Mouse (Mus musculus) limb, embryonic 14.5 days (tissue): ENCODE data around the gene Dlg2. TPM values are rescaled to one million over a fixed set of nuclear protein-coding genes. Genes with fewer than 3 reads are reported as not detected.

ENCODE experiments used
- ATAC-seq: fragments of 200-750 bp; cut with Nextera tagmentation; 2 replicates; pipeline ENCODE4 v1.8.0; 2017; ENCODE audit warnings: low read depth, moderate number of reproducible peaks, moderate TSS enrichment; ENCODE audit not compliant: low FRiP score
- DNase-seq: peaks from one replicate; pipeline ENCODE4 v3.0.0-alpha.2; 2015; ENCODE audit warnings: low spot score
- H3K27ac ChIP-seq: fragments of 300-500 bp; sonication (generic); replicated peaks from 2 replicates; pipeline ENCODE4 v1.5.1; 2014; ENCODE audit warnings: low read depth, mild to moderate bottlenecking, low read length, moderate library complexity, mixed read lengths
- H3K27me3 ChIP-seq: fragments of 300-500 bp; sonication (generic); 2 replicates; pipeline ENCODE4 v1.6.1; 2014; ENCODE audit warnings: low read length, mixed read lengths; ENCODE audit not compliant: control insufficient read depth, insufficient read depth
- H3K36me3 ChIP-seq: fragments of 300-500 bp; sonication (generic); 2 replicates; pipeline ENCODE4 v1.6.1; 2014; ENCODE audit warnings: mild to moderate bottlenecking, low read length, moderate library complexity, mixed read lengths; ENCODE audit not compliant: control insufficient read depth, insufficient read depth
- H3K4me1 ChIP-seq: fragments of 300-500 bp; sonication (generic); 2 replicates; pipeline ENCODE4 v1.6.1; 2014; ENCODE audit warnings: antibody characterized with exemption, low read length, mixed read lengths; ENCODE audit not compliant: control insufficient read depth, insufficient read depth
- H3K4me2 ChIP-seq: fragments of 300-500 bp; sonication (generic); replicated peaks from 2 replicates; pipeline ENCODE4 v1.6.1; 2014; ENCODE audit warnings: low read depth, mild to moderate bottlenecking, low read length, moderate library complexity; ENCODE audit not compliant: severe bottlenecking
- H3K4me3 ChIP-seq: fragments of 300-500 bp; sonication (generic); replicated peaks from 2 replicates; pipeline ENCODE4 v1.5.1; 2014; ENCODE audit warnings: low read length
- H3K9ac ChIP-seq: fragments of 300-500 bp; sonication (generic); 2 replicates; pipeline ENCODE4 v1.6.1; 2014; ENCODE audit warnings: mild to moderate bottlenecking, low read depth, low read length, moderate library complexity; ENCODE audit not compliant: severe bottlenecking
- H3K9me3 ChIP-seq: fragments of 300-500 bp; sonication (generic); 2 replicates; pipeline ENCODE4 v1.6.1; 2016; ENCODE audit warnings: low read length; ENCODE audit not compliant: control insufficient read depth
- POLR2A ChIP-seq: fragments of 200-500 bp; IDR thresholded peaks from 2 replicates; pipeline ENCODE4 v1.8.0; 2012; ENCODE audit warnings: inconsistent platforms, mild to moderate bottlenecking, moderate library complexity, borderline replicate concordance; ENCODE audit not compliant: insufficient read depth, insufficient read length; ENCODE audit errors: extremely low read depth
- WGBS: fragments of 180-500 bp; shearing (Covaris S2); extraction: QIAGEN DNeasy Blood & Tissue Kit; methylation state at CpG from one replicate; pipeline ENCODE4 v1.1.7; 2014; 5-methylcytosine and 5-hydroxymethylcytosine counted together
- polyA plus RNA-seq, 2 experiments: library from polyadenylated mRNA; depleted of rRNA in 1 of 2; stranded (reverse) in 1 of 2; unstranded in 1 of 2; fragments of >200 nt; fragmentation: Nextera tagmentation in 1 of 2; extraction: Ambion mirVana in 1 of 2; gene quantifications; 2 replicates each; pipeline versions ENCODE4 v1.2.1 to v1.2.3; 2012 to 2014

Gene Dlg2
- polyA plus RNA-seq, 2 experiments, result 4.6 to 7.3 TPM

DNA sequence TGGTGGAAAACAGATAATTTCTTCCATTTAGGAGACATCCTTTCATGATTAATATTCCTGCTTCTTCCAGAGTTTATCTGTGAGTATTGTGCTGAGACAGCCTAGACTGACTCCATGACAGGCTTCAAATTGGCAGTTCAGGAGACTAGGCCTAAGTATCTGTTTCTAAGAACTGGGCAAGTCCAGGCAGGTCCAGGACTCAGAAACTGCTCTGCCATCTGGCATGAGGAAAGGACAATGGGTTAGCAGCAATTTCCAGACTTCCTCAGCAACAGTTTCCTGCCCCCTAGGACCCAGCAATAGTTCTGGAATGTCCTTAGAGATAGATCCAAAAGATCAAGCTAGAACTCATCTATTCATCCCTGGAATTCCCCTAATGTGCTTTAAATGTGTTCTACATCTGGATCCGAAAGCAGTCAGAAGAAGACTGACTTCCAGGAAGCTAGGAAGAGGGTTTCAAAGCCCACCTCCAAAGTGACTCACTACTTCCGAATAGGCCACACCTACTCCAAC is 64.4 kb downstream of the Dlg2 start:
- DNase-seq (no peak), ATAC-seq (no peak)
- no peak overlapping the region for H3K9ac ChIP-seq
- H3K27me3 ChIP-seq, result no peaks in the 10 kb centered on the region
- no peaks in the 10 kb centered on the region for H3K36me3 ChIP-seq
- no peak overlapping the region for H3K4me3 ChIP-seq
- no peak for TF ChIP-seq POLR2A
- WGBS, result 96% methylated on average over 2 of the region's 2 CpGs
- no peak overlapping the region for H3K27ac ChIP-seq
- H3K9me3 ChIP-seq, result no peaks in the 10 kb centered on the region
- no peak overlapping the region for H3K4me2 ChIP-seq
- no peaks in the 10 kb centered on the region for H3K4me1 ChIP-seq

- Histone ChIP-seq H3K4me2 (no peak overlapping the region), H3K9ac (no peak overlapping the region), H3K36me3 (no peaks in the 10 kb centered on the region), H3K27ac (no peak overlapping the region), H3K4me3 (no peak overlapping the region), H3K4me1 (no peaks in the 10 kb centered on the region), H3K27me3 (no peaks in the 10 kb centered on the region), H3K9me3 (no peaks in the 10 kb centered on the region)
- ATAC-seq, result no peak
- no peak for TF ChIP-seq POLR2A
- DNase-seq, result no peak
- 72% methylated on average over 6 of the region's 6 CpGs for WGBS
These were observed 76.9 kb downstream of the Dlg2 start for GRCm38 (mm10) chr7:90553399-90553798.

- 89% methylated on average over 2 of the region's 2 CpGs for WGBS
- no peaks in the 10 kb centered on the region for H3K27me3 ChIP-seq
- no peaks in the 10 kb centered on the region for H3K36me3 ChIP-seq
- no peak for ATAC-seq
- TF ChIP-seq POLR2A, result no peak
- no peak overlapping the region for H3K4me3 ChIP-seq
- no peak for DNase-seq
- no peak overlapping the region for H3K27ac ChIP-seq
- no peaks in the 10 kb centered on the region for H3K4me1 ChIP-seq
- H3K9me3 ChIP-seq, result no peaks in the 10 kb centered on the region
- H3K9ac ChIP-seq, result no peak overlapping the region
- H3K4me2 ChIP-seq, result no peak overlapping the region
These were observed 77.9 kb downstream of the Dlg2 start for GRCm38 (mm10) chr7:90554421-90554820.

- DNase-seq, result no peak
- Histone ChIP-seq H3K4me1 (no peaks in the 10 kb centered on the region), H3K9ac (no peak overlapping the region), H3K36me3 (no peaks in the 10 kb centered on the region), H3K9me3 (no peaks in the 10 kb centered on the region), H3K27me3 (no peaks in the 10 kb centered on the region), H3K4me3 (no peak overlapping the region), H3K4me2 (no peak overlapping the region), H3K27ac (no peak overlapping the region)
- 50% methylated on average over 7 of the region's 7 CpGs for WGBS
- no peak for ATAC-seq
- no peak for TF ChIP-seq POLR2A
These were observed 92.7 kb downstream of the Dlg2 start for GRCm38 (mm10) chr7:90569130-90569529.

- ATAC-seq, result no peak
- Histone ChIP-seq H3K36me3 (no peaks in the 10 kb centered on the region), H3K27ac (no peak overlapping the region), H3K9ac (no peak overlapping the region), H3K4me2 (no peak overlapping the region), H3K4me3 (no peak overlapping the region), H3K4me1 (no peaks in the 10 kb centered on the region), H3K9me3 (no peaks in the 10 kb centered on the region), H3K27me3 (no peaks in the 10 kb centered on the region)
- no peak for DNase-seq
- TF ChIP-seq POLR2A, result no peak
- WGBS, result 61% methylated on average over 2 of the region's 2 CpGs
These were observed 111.3 kb downstream of the Dlg2 start for GRCm38 (mm10) chr7:90587795-90588194.

DNA sequence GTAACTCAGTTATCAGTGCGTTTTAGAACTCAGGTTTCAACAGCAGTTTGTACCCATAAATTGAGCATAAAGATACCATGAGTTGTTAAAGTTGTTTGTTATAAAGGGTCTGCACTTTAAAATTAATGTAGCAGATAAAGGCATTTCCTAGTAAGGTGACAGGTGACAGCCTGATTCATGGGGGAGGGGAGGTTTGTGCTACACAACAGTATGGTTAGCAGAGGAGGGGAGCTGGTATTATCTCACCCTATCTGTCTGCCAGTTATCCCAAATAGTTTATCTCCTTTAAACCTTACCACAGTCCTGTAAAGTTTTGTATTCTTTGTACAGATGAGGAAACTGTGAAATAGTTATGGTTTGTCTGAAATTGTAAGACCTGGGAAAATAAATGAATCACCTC is 111.8 kb downstream of the Dlg2 start:
- WGBS, result 73% methylated on average over 1 of the region's 1 CpGs
- ATAC-seq (no peak), DNase-seq (no peak)
- Histone ChIP-seq H3K4me1 (no peaks in the 10 kb centered on the region), H3K9ac (no peak overlapping the region), H3K4me3 (no peak overlapping the region), H3K27me3 (no peaks in the 10 kb centered on the region), H3K27ac (no peak overlapping the region), H3K36me3 (no peaks in the 10 kb centered on the region), H3K4me2 (no peak overlapping the region), H3K9me3 (no peaks in the 10 kb centered on the region)
- no peak for TF ChIP-seq POLR2A
